Mouse (Mus musculus) CH12.LX (cell line): ENCODE results near the gene 1810062G17Rik. TPM values are rescaled to one million over a fixed set of nuclear protein-coding genes. Genes with fewer than 3 reads are reported as not detected.
A peak's percentile ranks its signal among the peaks of the same experiment; 100 is the strongest.

Experiments used
- DNase-seq: peaks from one replicate; pipeline ENCODE4 v3.0.0-alpha.2; 2013; ENCODE audit errors: extremely low read depth
- H3K27ac ChIP-seq: 2 replicates; pipeline ENCODE4 v1.5.1; 2012; ENCODE audit warnings: low read depth, mild to moderate bottlenecking, control low read depth, moderate library complexity; ENCODE audit not compliant: insufficient read depth
- H3K27me3 ChIP-seq: replicated peaks from 2 replicates; pipeline ENCODE3; 2012; ENCODE audit warnings: inconsistent platforms
- H3K36me3 ChIP-seq, 2 experiments: replicated peaks in 1 of 2; 2 replicates each; pipeline versions ENCODE3 to v1.6.1; 2012; ENCODE audit warnings: inconsistent platforms in 1 of 2, low read length in 1 of 2, mild to moderate bottlenecking in 1 of 2, mixed read lengths in 1 of 2, moderate library complexity in 1 of 2; ENCODE audit not compliant: control insufficient read depth in 1 of 2, insufficient read depth in 1 of 2
- H3K4me1 ChIP-seq, 2 experiments: 2 replicates each; pipeline ENCODE4 v1.6.1; 2012; ENCODE audit warnings: inconsistent platforms in 1 of 2, moderate library complexity in 1 of 2; ENCODE audit not compliant: insufficient read depth in 2 of 2, control insufficient read depth in 1 of 2
- H3K4me2 ChIP-seq: 2 replicates; pipeline ENCODE4 v1.6.1; 2012; ENCODE audit warnings: low read depth, mild to moderate bottlenecking, control low read depth; ENCODE audit not compliant: poor library complexity, insufficient read depth, severe bottlenecking
- H3K4me3 ChIP-seq, 3 experiments: fragments of 150-350 bp in 1 of 3; sonication (generic) in 1 of 3; replicated peaks in 1 of 3; 2 replicates each; pipeline versions ENCODE3 to v1.5.1; 2011 to 2012; ENCODE audit warnings: low read depth in 2 of 3, low read length in 2 of 3, mild to moderate bottlenecking in 2 of 3, moderate library complexity in 2 of 3, control low read depth in 1 of 3, improper control_type of control experiment in 1 of 3, inconsistent platforms in 1 of 3, mixed read lengths in 1 of 3; ENCODE audit not compliant: poor library complexity in 1 of 3
- H3K79me2 ChIP-seq: replicated peaks from 2 replicates; pipeline ENCODE4 v1.6.1; 2012; ENCODE audit warnings: mild to moderate bottlenecking, moderate library complexity; ENCODE audit not compliant: control insufficient read depth, poor library complexity, insufficient read depth, severe bottlenecking; ENCODE audit errors: extremely low read depth
- H3K9ac ChIP-seq: 2 replicates; pipeline ENCODE4 v1.6.1; 2012; ENCODE audit warnings: low read depth, mild to moderate bottlenecking, control low read depth, moderate library complexity; ENCODE audit not compliant: insufficient read depth
- H3K9me3 ChIP-seq: replicated peaks from 2 replicates; pipeline ENCODE3; 2012; ENCODE audit warnings: low read length, inconsistent platforms, mixed read lengths
- BHLHE40 ChIP-seq: IDR thresholded peaks from 2 replicates; pipeline ENCODE4 v1.6.1; 2011; ENCODE audit warnings: mild to moderate bottlenecking, low read depth, low read length, improper control_type of control experiment
- CHD2 ChIP-seq: IDR thresholded peaks from 2 replicates; pipeline ENCODE4 v1.6.1; 2011; ENCODE audit warnings: low read length, improper control_type of control experiment
- ELF1 ChIP-seq: IDR thresholded peaks from 2 replicates; pipeline ENCODE4 v1.6.1; 2014; ENCODE audit warnings: low read depth, mild to moderate bottlenecking, inconsistent platforms, low read length, improper control_type of control experiment
- EP300 ChIP-seq: IDR thresholded peaks from 2 replicates; pipeline ENCODE4 v1.6.1; 2011; ENCODE audit warnings: low read length, improper control_type of control experiment
- GABPA ChIP-seq: IDR thresholded peaks from 2 replicates; pipeline ENCODE4 v1.6.1; 2012; ENCODE audit warnings: low read depth, low read length, improper control_type of control experiment, inconsistent platforms; ENCODE audit not compliant: insufficient replicate concordance
- JUND ChIP-seq: conservative IDR thresholded peaks from 2 replicates; pipeline ENCODE4 v1.6.1; 2011; ENCODE audit warnings: low read depth, low read length, improper control_type of control experiment
- KAT2A ChIP-seq: IDR thresholded peaks from 2 replicates; pipeline ENCODE4 v1.6.1; 2012; ENCODE audit warnings: low read length, improper control_type of control experiment, inconsistent platforms; ENCODE audit not compliant: insufficient replicate concordance
- MAFK ChIP-seq: IDR thresholded peaks from 2 replicates; pipeline ENCODE4 v1.6.1; 2011; ENCODE audit warnings: low read length, improper control_type of control experiment; ENCODE audit not compliant: insufficient replicate concordance
- MEF2A ChIP-seq: IDR thresholded peaks from 2 replicates; pipeline ENCODE4 v1.6.1; 2014; ENCODE audit warnings: low read depth, mild to moderate bottlenecking, inconsistent platforms, low read length, improper control_type of control experiment, borderline replicate concordance
- PAX5 ChIP-seq: IDR thresholded peaks from 2 replicates; pipeline ENCODE4 v1.6.1; 2012; ENCODE audit warnings: low read length, inconsistent platforms, mixed read lengths
- RAD21 ChIP-seq: IDR thresholded peaks from 2 replicates; pipeline ENCODE4 v1.6.1; 2011; ENCODE audit warnings: low read depth, mild to moderate bottlenecking, low read length, improper control_type of control experiment, moderate library complexity
- RCOR1 ChIP-seq: conservative IDR thresholded peaks from 2 replicates; pipeline ENCODE4 v1.6.1; 2012; ENCODE audit warnings: low read depth, mild to moderate bottlenecking, inconsistent platforms, low read length, improper control_type of control experiment
- UBTF ChIP-seq: IDR thresholded peaks from 2 replicates; pipeline ENCODE4 v1.6.1; 2012; ENCODE audit warnings: low read depth, mild to moderate bottlenecking, inconsistent platforms, low read length, improper control_type of control experiment, moderate library complexity
- USF1 ChIP-seq: IDR thresholded peaks from 2 replicates; pipeline ENCODE4 v1.6.1; 2014; ENCODE audit warnings: low read depth, mild to moderate bottlenecking, inconsistent platforms, low read length, improper control_type of control experiment
- ZC3H11A ChIP-seq: IDR thresholded peaks from 2 replicates; pipeline ENCODE4 v1.6.1; 2012; ENCODE audit warnings: low read depth, mild to moderate bottlenecking, inconsistent platforms, low read length, improper control_type of control experiment
- dilution Hi-C: fragments of 300-500 bp; cut with MboI; formaldehyde crosslinking; loops from 2 replicates; pipeline ENCODE4 v1.14.3; 2020; ENCODE audit warnings: low sequenced_read_pairs; ENCODE audit not compliant: extremely low pct_unique_long_range_greater_than_20kb, extremely low pct_ligation_motif_present
- in situ Hi-C: fragments of 300-500 bp; cut with MboI; formaldehyde crosslinking; loops from 3 replicates; pipeline ENCODE4 v1.14.3; 2019; ENCODE audit warnings: low sequenced_read_pairs, low pct_ligation_motif_present, low pct_unique_long_range_greater_than_20kb, mixed read lengths
- polyA plus RNA-seq: library from polyadenylated mRNA; unstranded; fragments of >175 nt; gene quantifications from 2 replicates; pipeline ENCODE4 v1.2.1, GENCODE M21; 2012; ENCODE audit warnings: low read depth; ENCODE audit not compliant: insufficient read length
- total RNA-seq, 2 experiments: library from RNA; depleted of rRNA; stranded (reverse); fragments of 300-350 nt in 1 of 2; fragments of >200 nt in 1 of 2; gene quantifications; 2 replicates each; pipeline ENCODE4 v1.2.3; 2012 to 2014

1810062G17Rik gene
- total and polyA plus RNA-seq, 3 experiments = 3.1 to 3.9 (median 3.3) TPM

DNA sequence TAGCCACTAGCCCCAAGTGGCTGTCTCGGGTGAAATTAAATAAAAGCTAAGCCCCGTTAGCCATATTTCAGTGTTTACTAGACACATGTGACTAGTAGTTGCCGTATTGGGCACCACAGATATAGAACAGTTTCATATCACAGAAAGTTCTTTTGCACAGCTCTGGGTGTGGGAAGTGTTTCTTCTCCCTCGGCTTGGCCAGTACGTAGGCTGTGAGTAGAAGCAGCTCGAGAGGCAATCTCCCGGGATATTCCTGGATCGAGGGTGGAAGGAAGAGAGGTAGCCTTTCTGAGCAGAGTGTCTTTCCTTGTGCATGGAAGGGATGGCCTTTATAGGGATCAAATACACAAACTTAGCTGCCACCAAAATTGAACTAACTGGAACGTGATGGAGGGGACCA lies 40.5 kb downstream of the 1810062G17Rik start:
- H3K27me3 ChIP-seq = no peaks in the 10 kb centered on the region
- DNase-seq = no peak
- in situ Hi-C loops = no loop called here

DNA sequence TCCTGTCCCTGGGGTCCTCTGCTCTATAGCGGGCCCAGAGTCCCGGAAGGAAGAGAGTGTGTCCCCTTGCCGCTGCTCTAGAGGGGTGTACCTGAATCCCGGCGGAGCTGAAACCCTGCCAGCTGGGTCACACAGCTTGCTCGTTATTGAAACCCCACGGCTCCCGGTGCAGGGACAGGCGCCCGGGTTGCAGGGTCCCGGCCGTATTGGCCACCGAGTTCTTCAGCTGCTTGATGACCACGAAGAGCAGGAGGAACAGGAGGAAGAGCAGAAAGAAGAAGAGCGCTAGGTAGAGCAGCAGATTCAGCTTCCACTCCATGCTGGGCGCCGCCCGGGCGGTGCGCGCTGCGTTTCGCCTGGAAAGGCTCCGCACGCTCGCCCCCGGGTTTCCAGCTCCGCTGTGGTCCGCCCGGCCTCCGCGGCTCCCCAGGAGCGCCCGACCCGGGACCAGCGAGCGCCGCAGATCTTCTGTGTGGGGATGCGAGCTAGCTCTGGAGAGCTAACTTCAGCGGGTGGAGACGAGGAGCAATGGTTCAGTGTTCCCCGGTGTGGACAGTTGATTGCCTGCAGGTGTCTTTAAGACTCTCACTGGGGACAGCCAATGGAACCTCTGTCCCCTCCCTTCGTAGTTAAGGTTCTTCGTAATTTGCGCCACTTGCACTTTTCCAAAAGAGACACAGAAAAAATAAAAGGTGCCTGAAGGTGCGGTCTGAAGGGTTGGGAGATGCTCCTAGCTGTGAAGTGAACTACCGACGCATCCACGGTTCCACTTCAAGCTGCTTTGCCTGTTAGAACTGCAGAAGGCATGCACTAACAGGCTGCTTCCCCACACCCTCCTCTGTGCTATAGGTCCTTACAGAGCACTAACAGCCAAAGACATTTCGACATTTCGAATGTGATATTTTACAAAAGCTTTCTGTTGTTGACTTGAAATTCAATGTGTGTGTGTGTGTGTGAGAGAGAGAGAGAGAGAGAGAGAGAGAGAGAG lies 45.6 kb downstream of the 1810062G17Rik start, which contains the start of gene Gm11549:
TSS of gene Gm11549 (minus strand) at position 741 of the 988 bp plus-strand sequence.
- H3K27me3 ChIP-seq = no peaks in the 10 kb centered on the region
- peak within 1 kb of the TSS; percentile 12; the same call in 1 of the 2 replicates for H3K9ac ChIP-seq
- H3K79me2 ChIP-seq = no peaks in the 10 kb centered on the region
- no peak for TF ChIP-seq ELF1
- TF ChIP-seq MEF2A = no peak
- in situ Hi-C loops (no loop called here), dilution Hi-C loops (no loop called here)
- peaks cover 0 to 3% of the 10 kb centered on the region in 2 experiments; a peak in 3 of 4 replicates for H3K4me1 ChIP-seq
- H3K36me3 ChIP-seq = no peaks in the 10 kb centered on the region
- H3K27ac ChIP-seq = no peak within 1 kb of the TSS
- no peaks in the 10 kb centered on the region for H3K9me3 ChIP-seq
- H3K4me2 ChIP-seq = peak within 1 kb of the TSS; percentile 90
- peak within 1 kb of the TSS in 1 of 3 experiments; percentile 54 for H3K4me3 ChIP-seq
- DNase-seq = no peak

More for the DNA sequence above, 40.5 kb downstream of the 1810062G17Rik start:
- Histone ChIP-seq H3K4me1 (no peaks in the 10 kb centered on the region), H3K9me3 (no peaks in the 10 kb centered on the region), H3K79me2 (no peaks in the 10 kb centered on the region), H3K27ac (no peak overlapping the region), H3K4me3 (no peak overlapping the region), H3K36me3 (no peaks in the 10 kb centered on the region), H3K9ac (no peak overlapping the region), H3K4me2 (peak overlapping the region; percentile 19)
- dilution Hi-C loops = no loop called here
- TF ChIP-seq JUND (no peak), UBTF (no peak), KAT2A (no peak), MAFK (no peak), PAX5 (no peak), BHLHE40 (no peak), USF1 (no peak)

DNA sequence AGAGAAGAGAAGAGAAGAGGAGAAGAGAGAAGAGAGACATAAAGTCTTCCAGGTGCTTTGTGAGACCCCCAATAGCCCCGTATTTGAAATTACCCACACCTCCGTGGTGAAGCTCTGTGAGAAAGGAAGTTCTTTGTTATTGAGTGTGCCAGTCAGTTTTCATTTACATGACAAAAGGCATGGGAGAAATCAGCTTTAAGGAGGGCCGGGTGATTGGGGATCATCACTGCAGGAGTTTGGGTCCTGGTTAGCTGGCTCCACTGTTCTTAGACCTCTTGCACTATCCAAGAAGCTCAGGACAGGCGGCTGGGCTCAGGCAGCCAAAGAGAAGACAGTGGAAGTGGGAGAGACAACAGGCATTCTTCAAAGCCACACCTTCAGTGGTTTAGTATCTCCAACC lies 46.4 kb downstream of the 1810062G17Rik start:
- H3K9ac ChIP-seq = no peak overlapping the region
- in situ Hi-C loops = no loop called here
- H3K36me3 ChIP-seq = no peaks in the 10 kb centered on the region
- no peak for DNase-seq
- dilution Hi-C loops = no loop called here
- peaks cover 7% of the 10 kb centered on the region for H3K27me3 ChIP-seq
- H3K79me2 ChIP-seq = no peaks in the 10 kb centered on the region
- H3K4me3 ChIP-seq = no peak overlapping the region
- no peaks in the 10 kb centered on the region for H3K9me3 ChIP-seq
- H3K27ac ChIP-seq = no peak overlapping the region
- TF ChIP-seq RAD21 (no peak), JUND (no peak), RCOR1 (no peak), ZC3H11A (no peak), CHD2 (no peak), EP300 (no peak), GABPA (no peak)
- H3K4me2 ChIP-seq = no peak overlapping the region
- peaks cover 0 to 3% of the 10 kb centered on the region in 2 experiments; a peak in 3 of 4 replicates for H3K4me1 ChIP-seq
